Mouse (Mus musculus): Measurements from ENCODE around the gene Phospho2.
"Not testable (repeated sequence)": the region's sequence is repeated elsewhere in the genome, so short reads cannot be mapped to it uniquely, and the experiment has no call there.

Phospho2 gene

DNA sequence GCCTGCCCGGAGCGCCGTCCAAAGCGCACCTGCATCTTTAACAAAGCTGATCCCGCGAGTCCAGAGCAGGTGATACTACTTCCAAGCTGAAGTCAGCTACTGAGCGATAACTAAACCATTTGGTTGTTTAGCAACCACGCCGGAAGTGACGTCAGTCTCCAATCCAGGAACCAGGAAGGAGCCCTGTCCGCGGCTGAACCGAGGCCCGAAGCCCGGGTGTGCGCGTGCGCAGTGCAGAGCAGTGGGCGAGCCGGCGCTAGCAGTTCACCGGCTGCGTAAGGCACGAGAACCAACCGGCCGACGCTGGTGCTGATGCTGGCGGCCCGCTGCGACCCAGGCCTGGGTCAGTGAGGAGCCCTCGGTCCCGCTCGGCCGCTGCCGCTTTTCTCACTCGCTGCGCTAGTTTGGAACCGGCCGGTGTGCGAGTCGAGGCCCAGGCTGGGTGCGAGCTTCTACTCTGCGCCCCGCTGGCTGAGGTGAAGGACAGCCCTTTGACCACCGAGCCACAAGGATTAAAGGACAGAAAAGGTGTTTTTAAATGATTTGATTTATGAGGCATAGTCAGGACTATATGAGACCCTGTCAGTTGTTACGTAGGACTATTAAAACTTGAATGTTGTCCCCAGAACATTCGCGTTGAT lies at the start of gene Phospho2, which contains the start of gene Ccdc173:
Phospho2 (plus strand) TSS at position 195 of the 641 bp plus-strand sequence.
Ccdc173 (minus strand) TSS at position 147 of the 641 bp plus-strand sequence.
- DNase-seq: peak; percentile 98 to 99

GRCm38 (mm10) chr2:69745091-69745490 lies 44.3 kb upstream of the Phospho2 start:
- no peak for DNase-seq

DNA sequence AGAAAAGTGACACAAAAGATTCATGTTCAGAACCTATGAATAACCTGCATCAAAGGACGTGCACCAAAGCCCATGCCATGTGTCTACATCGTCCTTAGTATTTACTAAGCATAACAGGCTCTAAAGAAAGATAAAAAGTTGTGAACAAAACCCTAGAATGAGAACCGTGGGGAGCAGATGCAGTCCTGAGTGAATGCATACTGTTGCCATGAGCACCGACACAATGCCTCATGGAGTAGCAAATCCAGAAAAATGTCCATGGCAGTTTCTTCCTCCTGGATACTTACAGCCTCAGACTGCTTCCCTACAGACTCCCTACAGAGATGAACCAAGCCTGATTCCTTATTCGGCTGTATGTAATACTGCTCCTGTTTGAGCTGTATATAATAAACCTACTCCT lies 28.4 kb upstream of the Phospho2 start:
- no peak for DNase-seq

- DNase-seq: no peak
Measured at GRCm38 (mm10) chr2:69763340-69763739, 26.1 kb upstream of the Phospho2 start.

DNA sequence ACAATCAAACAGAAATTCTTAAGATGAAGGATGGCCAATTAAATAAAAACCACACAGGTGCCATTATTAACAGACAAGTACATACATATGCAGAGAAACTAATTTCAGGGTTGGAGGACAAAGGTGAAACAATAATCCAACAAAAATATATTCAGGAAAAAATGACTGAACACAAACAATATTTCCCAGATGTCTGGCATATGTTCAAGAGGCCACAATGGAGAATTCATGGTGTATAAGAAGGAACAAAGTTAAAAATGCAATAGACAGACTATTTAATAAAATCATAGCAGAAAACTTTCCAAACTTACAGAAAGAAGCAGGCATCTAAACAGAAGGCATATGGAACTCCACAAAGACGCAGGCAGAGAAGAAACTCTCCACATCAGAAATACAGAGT lies 24.7 kb upstream of the Phospho2 start:
- DNase-seq: no peak

GRCm38 (mm10) chr2:69773331-69773730 lies 16.1 kb upstream of the Phospho2 start:
- no peak for DNase-seq

- DNase-seq: no peak
Measured at GRCm38 (mm10) chr2:69777985-69778835, 11.2 kb upstream of the Phospho2 start.

- DNase-seq: no peak
Measured at GRCm38 (mm10) chr2:69778836-69779177, 10.6 kb upstream of the Phospho2 start.

DNA sequence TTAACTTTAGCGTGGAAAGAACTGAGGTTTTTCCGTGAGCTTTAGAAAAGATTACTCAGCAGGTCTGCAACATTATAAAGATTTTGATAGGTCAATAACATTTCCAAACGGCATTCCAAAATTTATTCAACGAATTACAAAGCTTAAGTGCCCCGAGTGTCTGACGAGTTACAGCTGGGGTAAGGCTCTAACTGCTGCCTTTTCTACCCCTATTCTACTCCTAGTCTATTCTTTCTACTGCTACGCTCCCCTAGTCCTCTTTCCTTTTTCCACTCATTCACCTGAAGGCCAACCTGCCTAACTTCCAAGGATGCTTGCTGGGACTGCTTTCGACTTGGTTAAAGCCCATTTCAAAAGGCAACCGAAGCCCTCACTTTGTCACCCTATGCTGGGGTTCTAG lies 449 bp upstream of the Phospho2 start:
- no peak for DNase-seq

DNA sequence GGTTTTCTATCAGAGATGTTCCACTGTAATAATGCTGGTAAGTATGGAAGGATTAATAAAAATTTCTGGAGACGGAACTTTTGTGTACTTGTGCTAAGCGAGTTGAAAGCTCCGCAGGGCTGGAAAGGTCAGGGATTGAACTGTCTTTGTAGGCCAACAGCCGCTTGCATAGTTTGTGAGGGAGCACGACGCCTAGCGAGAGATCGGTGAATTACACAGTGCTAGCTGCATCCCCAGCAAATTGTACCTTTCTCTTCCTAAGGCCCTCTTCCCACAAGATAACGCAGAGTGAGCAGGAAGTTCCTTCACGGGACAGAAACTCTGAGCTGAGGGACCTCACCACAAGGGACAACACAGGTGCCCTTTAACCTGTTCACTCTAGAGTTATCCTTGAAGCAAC lies 862 bp downstream of the Phospho2 start:
- DNase-seq: peak; percentile 87 to 90

DNA sequence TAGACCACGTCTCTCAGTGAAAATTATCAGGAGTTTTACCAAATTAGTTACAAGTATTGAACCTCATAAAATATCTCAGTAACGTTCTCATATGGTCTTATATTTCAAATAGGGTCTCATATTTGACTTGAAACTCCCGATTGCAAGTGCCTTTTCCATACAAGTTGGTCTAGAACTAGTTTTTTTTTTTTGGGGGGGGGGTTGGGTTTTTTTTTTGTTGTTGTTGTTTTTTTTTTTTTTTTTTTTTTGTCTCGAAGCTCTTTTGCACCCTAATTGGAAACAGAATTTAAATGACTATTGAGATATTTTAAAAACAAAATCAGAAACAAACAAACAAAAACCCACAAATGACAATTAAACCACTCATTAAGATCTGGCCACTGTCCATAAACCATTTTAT lies 1.3 kb downstream of the Phospho2 start:
- DNase-seq: no peak

- DNase-seq: peak; percentile 51 to 62
Measured at GRCm38 (mm10) chr2:69802911-69803312, 13.5 kb downstream of the Phospho2 start.

GRCm38 (mm10) chr2:69803756-69804155 lies 14.3 kb downstream of the Phospho2 start:
- DNase-seq: no peak

DNA sequence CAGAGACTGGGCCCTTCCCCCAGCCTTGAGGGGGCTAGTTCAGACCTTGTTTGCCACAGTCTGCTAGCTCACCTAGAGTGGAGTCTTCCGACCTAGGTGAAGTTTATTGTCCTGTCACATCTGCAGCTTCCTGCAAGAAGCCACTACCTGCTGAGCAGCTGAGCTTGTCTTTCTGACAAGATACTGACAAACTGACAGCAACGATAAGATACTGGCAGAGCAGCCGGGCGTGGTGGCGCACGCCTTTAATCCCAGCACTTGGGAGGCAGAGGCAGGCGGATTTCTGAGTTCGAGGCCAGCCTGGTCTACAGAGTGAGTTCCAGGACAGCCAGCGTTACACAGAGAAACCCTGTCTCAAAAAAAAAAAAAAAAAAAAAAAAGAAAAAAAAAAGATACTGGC lies 15.2 kb downstream of the Phospho2 start:
- DNase-seq: not testable (repeated sequence)

GRCm38 (mm10) chr2:69810169-69810568 lies 20.7 kb downstream of the Phospho2 start:
- no peak for DNase-seq

DNA sequence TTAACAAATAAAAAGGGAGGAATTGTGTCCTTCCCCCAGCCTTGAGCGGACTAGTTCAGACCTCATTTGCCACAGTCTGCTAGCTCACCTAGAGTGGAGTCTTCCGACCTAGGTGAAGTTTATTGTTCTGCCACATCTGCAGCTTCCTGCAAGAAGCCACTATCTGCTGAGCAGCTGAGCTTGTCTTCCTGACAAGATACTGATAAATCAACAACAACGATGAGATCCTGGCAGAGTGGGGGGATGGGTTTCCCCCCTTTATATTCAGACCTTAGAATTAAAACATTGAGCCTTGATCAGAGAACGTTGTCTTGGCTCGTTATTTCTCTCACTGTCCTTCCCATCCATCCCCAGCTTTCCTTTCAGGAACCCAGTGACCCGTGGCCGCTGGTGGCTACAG lies 21.9 kb downstream of the Phospho2 start:
- DNase-seq: not testable (repeated sequence)

- no peak for DNase-seq
Measured at GRCm38 (mm10) chr2:69816575-69816974, 27.2 kb downstream of the Phospho2 start.

DNA sequence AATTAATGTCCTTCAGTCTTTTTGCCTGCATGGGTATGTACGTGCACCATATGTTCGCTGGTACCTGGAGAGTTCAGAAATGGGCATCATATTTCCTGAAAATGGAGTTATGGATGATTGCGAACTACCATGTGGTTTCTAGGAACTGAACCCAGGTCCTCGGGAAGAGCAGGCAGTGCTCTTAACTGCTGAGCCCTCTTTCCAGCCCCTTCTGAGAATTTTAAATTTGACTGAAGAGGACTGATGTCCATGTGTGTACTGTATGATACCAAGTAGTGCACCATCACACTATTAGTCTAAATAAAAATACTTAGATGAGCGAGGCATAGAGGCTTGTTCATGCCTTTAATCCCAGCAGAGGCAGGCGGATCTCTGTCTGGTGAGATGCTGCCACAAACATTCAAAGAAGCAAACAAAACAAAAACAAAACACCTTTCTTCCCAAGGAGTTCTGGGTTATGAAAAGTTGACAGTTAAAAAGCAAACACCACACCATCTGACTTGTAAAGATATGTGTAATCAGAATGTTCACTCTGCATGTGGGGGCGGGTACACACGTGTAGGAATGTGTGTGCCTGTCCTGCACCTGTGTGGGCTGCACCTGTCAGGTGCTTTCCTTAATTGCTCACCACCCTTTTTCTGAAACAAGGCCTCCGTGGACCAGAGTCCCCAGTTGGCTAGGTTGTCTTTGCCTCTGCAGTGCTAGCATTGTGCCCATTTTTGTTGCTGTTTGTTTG lies 29.1 kb downstream of the Phospho2 start:
- no peak for DNase-seq

GRCm38 (mm10) chr2:69820201-69820600 lies 30.8 kb downstream of the Phospho2 start:
- DNase-seq: no peak

DNA sequence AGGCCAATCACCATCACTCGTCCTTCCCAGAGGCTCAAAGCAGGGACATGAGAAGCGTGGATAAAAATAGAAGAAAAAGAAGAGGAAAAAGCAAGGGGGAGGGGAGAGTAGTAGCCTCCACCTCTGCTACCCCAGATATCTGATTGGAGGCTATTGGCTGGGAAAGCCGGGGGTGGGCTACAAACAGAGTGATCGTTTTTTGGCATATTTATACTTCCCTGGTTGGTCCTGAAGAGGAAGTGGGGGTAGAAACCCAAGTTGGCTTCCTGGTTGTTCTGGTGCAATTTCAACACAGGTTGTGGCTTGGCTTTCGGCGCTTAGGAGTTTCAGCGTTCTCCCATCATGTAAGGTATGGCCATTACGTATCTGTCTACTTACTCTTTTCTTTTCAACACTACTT lies 32.3 kb downstream of the Phospho2 start, which contains the start of gene Klhl23:
Klhl23 (plus strand) TSS at position 234 of the 400 bp plus-strand sequence.
- no peak for DNase-seq

DNA sequence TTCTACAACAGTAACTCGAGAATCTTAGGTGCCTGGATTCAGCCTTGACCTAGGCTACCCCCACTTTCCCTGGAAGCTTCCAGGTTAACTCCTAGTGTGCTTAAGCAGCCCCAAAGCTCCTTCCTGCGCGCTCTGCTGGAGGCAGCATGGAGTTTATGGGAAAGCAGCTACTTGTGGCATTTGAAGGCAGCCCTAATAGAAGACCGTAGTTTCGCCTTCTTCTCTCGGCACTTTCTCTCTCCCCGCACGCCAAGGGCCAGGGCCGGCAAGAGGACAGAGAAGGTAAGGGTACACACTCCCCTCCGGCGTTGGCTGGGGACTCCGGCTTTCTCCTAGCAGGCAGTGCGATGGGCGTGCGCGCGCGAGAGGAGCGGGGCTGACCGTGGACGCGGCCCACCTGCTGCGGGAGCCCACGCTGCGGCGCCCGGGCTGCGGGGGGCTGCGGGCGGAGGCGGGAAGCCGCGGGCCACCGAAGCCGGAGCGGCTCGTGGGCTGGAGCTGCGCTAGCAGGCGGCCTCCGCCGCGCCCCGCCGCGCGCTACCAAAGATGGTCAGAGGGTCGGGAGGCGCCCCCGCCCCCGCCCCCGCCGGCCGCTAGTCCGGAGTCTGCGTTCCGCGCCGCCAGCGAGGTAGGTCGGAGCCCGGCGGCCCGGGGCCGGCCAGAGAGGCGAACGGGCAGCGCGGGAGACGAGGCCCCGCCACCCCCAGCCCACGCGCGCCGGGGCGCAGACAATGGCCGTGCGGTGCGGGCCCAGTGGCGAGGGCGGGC lies 33.1 kb downstream of the Phospho2 start:
- DNase-seq: peak; percentile 45 to 76

- peak in 1 of 2 experiments; percentile 41 for DNase-seq
Measured at GRCm38 (mm10) chr2:69823129-69823677, 33.8 kb downstream of the Phospho2 start.
